Mouse (Mus musculus) lung, embryonic 14.5 days (tissue): Measurements from ENCODE around the gene Stk39. TPM values are rescaled to one million over a fixed set of nuclear protein-coding genes. Genes with fewer than 3 reads are reported as not detected.

Experiments used
- ATAC-seq: fragments of 200-750 bp; cut with Nextera tagmentation; 2 replicates; pipeline ENCODE4 v1.8.0; 2017; ENCODE audit warnings: mild to moderate bottlenecking, moderate TSS enrichment, moderate library complexity; ENCODE audit not compliant: insufficient read depth
- DNase-seq: peaks from one replicate; pipeline ENCODE4 v3.0.0-alpha.2; 2015
- H3K27ac ChIP-seq: fragments of 300-500 bp; sonication (generic); 2 replicates; pipeline ENCODE4 v1.5.1; 2014; ENCODE audit warnings: low read depth, mild to moderate bottlenecking, moderate library complexity
- H3K27me3 ChIP-seq: fragments of 300-500 bp; sonication (generic); 2 replicates; pipeline ENCODE4 v1.6.1; 2014; ENCODE audit warnings: low read length, control low read depth; ENCODE audit not compliant: insufficient read depth
- H3K36me3 ChIP-seq: fragments of 300-500 bp; sonication (generic); 2 replicates; pipeline ENCODE4 v1.6.1; 2014; ENCODE audit warnings: control low read depth; ENCODE audit not compliant: insufficient read depth
- H3K4me1 ChIP-seq: fragments of 300-500 bp; sonication (generic); 2 replicates; pipeline ENCODE4 v1.6.1; 2014; ENCODE audit warnings: antibody characterized with exemption, control low read depth; ENCODE audit not compliant: insufficient read depth
- H3K4me2 ChIP-seq: fragments of 300-500 bp; sonication (generic); 2 replicates; pipeline ENCODE4 v1.6.1; 2014; ENCODE audit warnings: mild to moderate bottlenecking
- H3K4me3 ChIP-seq: fragments of 300-500 bp; sonication (generic); 2 replicates; pipeline ENCODE4 v1.5.1; 2014; ENCODE audit warnings: low read depth, low read length
- H3K9ac ChIP-seq: fragments of 300-500 bp; sonication (generic); 2 replicates; pipeline ENCODE4 v1.6.1; 2014
- H3K9me3 ChIP-seq: fragments of 300-500 bp; sonication (generic); 2 replicates; pipeline ENCODE4 v1.6.1; 2016; ENCODE audit warnings: low read depth, low read length, control low read depth
- CTCF ChIP-seq: IDR thresholded peaks from 2 replicates; pipeline ENCODE4 v1.5.1; 2016; ENCODE audit warnings: antibody characterized with exemption, low read depth
- WGBS: fragments of 180-500 bp; shearing (Covaris S2); extraction: QIAGEN DNeasy Blood & Tissue Kit; methylation state at CpG from one replicate; pipeline ENCODE4 v1.1.7; 2014; 5-methylcytosine and 5-hydroxymethylcytosine counted together
- polyA plus RNA-seq: library from polyadenylated mRNA; unstranded; fragments of >200 nt; fragmentation: Nextera tagmentation; extraction: Ambion mirVana; gene quantifications from 2 replicates; pipeline ENCODE4 v1.2.1, GENCODE M21; 2014

Stk39 gene
- polyA plus RNA-seq, 1 experiment from 2014 or later = 27.6 TPM

DNA sequence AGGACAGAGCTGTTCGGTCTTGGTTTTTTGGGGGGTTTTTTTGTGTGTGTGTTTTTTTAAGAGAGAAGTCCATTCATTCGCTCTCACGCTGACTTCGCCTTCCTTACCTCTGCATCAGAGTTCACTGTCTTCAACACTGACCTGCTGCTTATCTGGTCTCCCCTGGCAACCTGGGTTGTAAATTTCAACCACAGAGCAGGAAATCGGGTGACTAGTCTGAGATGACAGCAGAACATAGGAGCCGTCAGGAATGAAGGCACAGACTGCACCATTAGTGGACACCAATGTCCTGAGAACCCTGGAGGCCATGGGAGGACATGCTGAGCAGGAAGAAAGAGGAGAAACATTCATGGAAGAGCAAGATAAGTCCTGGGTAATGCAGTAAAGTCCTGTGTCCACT is 51.1 kb downstream of the Stk39 start:
- no peak for TF ChIP-seq CTCF
- no peaks in the 10 kb centered on the region for H3K36me3 ChIP-seq
- no peaks in the 10 kb centered on the region for H3K9me3 ChIP-seq
- ATAC-seq = 0 out of 2 replicates have a peak, but pooled peaks have one; percentile 41
- no peak overlapping the region for H3K4me3 ChIP-seq
- H3K9ac ChIP-seq = no peak overlapping the region
- no peaks in the 10 kb centered on the region for H3K27me3 ChIP-seq
- DNase-seq = no peak
- no peaks in the 10 kb centered on the region for H3K4me1 ChIP-seq
- whole genome bisulfite sequencing = 40% methylated on average over 6 of the region's 6 CpGs
- H3K4me2 ChIP-seq = no peak overlapping the region
- no peak overlapping the region for H3K27ac ChIP-seq

GRCm38 (mm10) chr2:68420223-68420622 is 51.8 kb downstream of the Stk39 start:
- Histone ChIP-seq H3K4me3 (no peak overlapping the region), H3K9ac (no peak overlapping the region), H3K27ac (no peak overlapping the region), H3K9me3 (no peaks in the 10 kb centered on the region), H3K4me1 (no peaks in the 10 kb centered on the region), H3K36me3 (no peaks in the 10 kb centered on the region), H3K4me2 (no peak overlapping the region), H3K27me3 (no peaks in the 10 kb centered on the region)
- DNase-seq (no peak), ATAC-seq (no peak)
- no peak for TF ChIP-seq CTCF
- 78% methylated on average over 6 of the region's 6 CpGs for WGBS

DNA sequence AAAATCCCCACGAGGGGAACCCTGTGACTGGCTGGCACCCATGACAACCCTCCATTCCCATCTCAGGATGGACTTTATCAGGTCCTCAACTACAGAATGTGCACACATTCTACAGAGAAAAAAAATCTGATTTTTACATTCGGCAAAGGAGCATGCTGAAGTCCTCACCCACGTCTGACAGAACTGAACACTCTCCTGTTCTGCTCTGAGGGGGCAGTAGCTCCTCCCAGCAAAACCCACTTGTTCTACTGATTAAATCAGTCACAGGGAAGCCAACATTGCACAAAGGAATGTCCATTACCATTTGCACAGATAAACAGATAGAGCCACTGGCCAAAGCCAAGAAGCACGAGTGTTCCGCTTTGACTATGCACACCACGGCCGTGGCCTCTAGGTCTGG is 52.3 kb downstream of the Stk39 start:
- Histone ChIP-seq H3K27me3 (no peaks in the 10 kb centered on the region), H3K36me3 (no peaks in the 10 kb centered on the region), H3K9ac (no peak overlapping the region), H3K4me2 (no peak overlapping the region), H3K9me3 (no peaks in the 10 kb centered on the region), H3K4me3 (no peak overlapping the region), H3K27ac (no peak overlapping the region), H3K4me1 (no peaks in the 10 kb centered on the region)
- TF ChIP-seq CTCF = no peak
- 75% methylated on average over 7 of the region's 7 CpGs for WGBS
- no peak for DNase-seq
- ATAC-seq = no peak

GRCm38 (mm10) chr2:68419165-68419564 is 52.9 kb downstream of the Stk39 start:
- Histone ChIP-seq H3K27me3 (no peaks in the 10 kb centered on the region), H3K9me3 (no peaks in the 10 kb centered on the region), H3K27ac (no peak overlapping the region), H3K4me3 (no peak overlapping the region), H3K4me2 (no peak overlapping the region), H3K9ac (no peak overlapping the region), H3K36me3 (no peaks in the 10 kb centered on the region), H3K4me1 (no peaks in the 10 kb centered on the region)
- WGBS = 87% methylated on average over 7 of the region's 7 CpGs
- no peak for DNase-seq
- no peak for TF ChIP-seq CTCF
- ATAC-seq = no peak

- TF ChIP-seq CTCF = no peak
- H3K4me1 ChIP-seq = no peaks in the 10 kb centered on the region
- WGBS = 86% methylated on average over 5 of the region's 5 CpGs
Observed at GRCm38 (mm10) chr2:68417081-68417480, 55.0 kb downstream of the Stk39 start.

GRCm38 (mm10) chr2:68415691-68416090 is 56.4 kb downstream of the Stk39 start:
- ATAC-seq (peak; percentile 28; the same call in 1 of the 2 replicates), DNase-seq (peak; percentile 19)
- Histone ChIP-seq H3K27me3 (no peaks in the 10 kb centered on the region), H3K27ac (no peak overlapping the region), H3K4me1 (no peaks in the 10 kb centered on the region), H3K9ac (no peak overlapping the region), H3K4me2 (no peak overlapping the region), H3K9me3 (no peaks in the 10 kb centered on the region), H3K36me3 (no peaks in the 10 kb centered on the region), H3K4me3 (no peak overlapping the region)
- TF ChIP-seq CTCF = no peak
- WGBS = 52% methylated on average over 6 of the region's 6 CpGs

More at GRCm38 (mm10) chr2:68417081-68417480, 55.0 kb downstream of the Stk39 start:
- no peaks in the 10 kb centered on the region for H3K27me3 ChIP-seq
- no peaks in the 10 kb centered on the region for H3K36me3 ChIP-seq
- no peak for DNase-seq
- no peak overlapping the region for H3K27ac ChIP-seq
- H3K4me3 ChIP-seq = no peak overlapping the region
- no peak overlapping the region for H3K9ac ChIP-seq
- no peaks in the 10 kb centered on the region for H3K9me3 ChIP-seq
- no peak for ATAC-seq
- H3K4me2 ChIP-seq = no peak overlapping the region

DNA sequence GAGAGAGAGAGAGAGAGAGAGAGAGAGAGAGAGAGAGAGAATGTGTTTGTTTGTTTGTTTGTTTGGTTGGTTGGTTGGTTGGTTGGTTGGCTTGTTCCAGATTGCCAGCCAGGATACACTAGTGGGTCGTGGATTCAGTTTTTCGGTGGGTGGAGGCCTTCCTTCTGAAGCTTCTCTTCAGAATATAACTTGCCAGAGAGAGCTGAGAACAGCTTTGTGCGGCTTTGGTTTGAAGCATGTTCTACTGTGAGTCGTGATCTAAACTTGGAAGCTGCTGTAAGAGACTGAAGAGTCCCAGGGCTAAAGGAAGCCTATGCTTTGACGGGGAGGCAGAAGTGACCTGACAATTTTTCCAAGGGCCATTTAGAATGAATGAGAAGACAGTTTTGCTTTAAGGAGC is 59.9 kb downstream of the Stk39 start:
- peaks cover 17% of the 10 kb centered on the region for H3K4me1 ChIP-seq
- 81% methylated on average over 5 of the region's 5 CpGs for WGBS
- no peak overlapping the region for H3K9ac ChIP-seq
- no peak overlapping the region for H3K27ac ChIP-seq
- ATAC-seq = no peak
- no peaks in the 10 kb centered on the region for H3K27me3 ChIP-seq
- H3K9me3 ChIP-seq = no peaks in the 10 kb centered on the region
- TF ChIP-seq CTCF = no peak
- no peaks in the 10 kb centered on the region for H3K36me3 ChIP-seq
- H3K4me2 ChIP-seq = no peak overlapping the region
- DNase-seq = no peak
- no peak overlapping the region for H3K4me3 ChIP-seq

DNA sequence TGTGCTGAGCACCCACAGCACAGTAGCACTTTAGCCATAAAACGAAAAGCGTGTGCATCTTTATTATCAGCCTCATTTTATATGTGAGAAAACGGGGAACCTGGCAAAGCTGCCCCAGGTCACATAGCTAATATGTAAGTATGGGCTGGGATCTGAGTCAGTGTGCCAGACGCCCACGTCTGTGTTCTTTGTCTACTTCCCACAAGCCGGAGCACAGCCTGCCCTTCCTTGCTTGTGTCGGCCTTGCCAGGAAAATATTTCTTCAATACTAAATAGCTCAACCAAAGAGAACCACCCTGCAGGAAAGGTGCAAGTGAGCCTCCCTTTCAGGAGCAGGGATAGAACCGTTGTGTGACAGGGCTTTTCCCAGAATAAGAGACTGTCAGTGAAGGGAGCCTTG is 60.9 kb downstream of the Stk39 start:
- no peak overlapping the region for H3K9ac ChIP-seq
- peaks cover 23% of the 10 kb centered on the region for H3K4me1 ChIP-seq
- no peak overlapping the region for H3K4me2 ChIP-seq
- no peak overlapping the region for H3K4me3 ChIP-seq
- ATAC-seq = no peak
- no peaks in the 10 kb centered on the region for H3K27me3 ChIP-seq
- 82% methylated on average over 8 of the region's 8 CpGs for WGBS
- H3K27ac ChIP-seq = no peak overlapping the region
- no peak for DNase-seq
- no peak for TF ChIP-seq CTCF
- H3K36me3 ChIP-seq = no peaks in the 10 kb centered on the region
- no peaks in the 10 kb centered on the region for H3K9me3 ChIP-seq
